Mouse (Mus musculus) E14TG2a.4 (cell line): ENCODE measurements around the gene Slc25a33.

Source experiments
- CTCF ChIP-seq: conservative IDR thresholded peaks from 2 replicates; pipeline ENCODE4 v1.5.1; 2014; ENCODE audit warnings: low read length
- NANOG ChIP-seq: IDR thresholded peaks from 2 replicates; pipeline ENCODE4 v1.6.1; 2014; ENCODE audit warnings: borderline replicate concordance, low read length, mixed read lengths
- POU5F1 ChIP-seq: IDR thresholded peaks from 2 replicates; pipeline ENCODE4 v1.6.1; 2014; ENCODE audit warnings: low read length, borderline replicate concordance

DNA sequence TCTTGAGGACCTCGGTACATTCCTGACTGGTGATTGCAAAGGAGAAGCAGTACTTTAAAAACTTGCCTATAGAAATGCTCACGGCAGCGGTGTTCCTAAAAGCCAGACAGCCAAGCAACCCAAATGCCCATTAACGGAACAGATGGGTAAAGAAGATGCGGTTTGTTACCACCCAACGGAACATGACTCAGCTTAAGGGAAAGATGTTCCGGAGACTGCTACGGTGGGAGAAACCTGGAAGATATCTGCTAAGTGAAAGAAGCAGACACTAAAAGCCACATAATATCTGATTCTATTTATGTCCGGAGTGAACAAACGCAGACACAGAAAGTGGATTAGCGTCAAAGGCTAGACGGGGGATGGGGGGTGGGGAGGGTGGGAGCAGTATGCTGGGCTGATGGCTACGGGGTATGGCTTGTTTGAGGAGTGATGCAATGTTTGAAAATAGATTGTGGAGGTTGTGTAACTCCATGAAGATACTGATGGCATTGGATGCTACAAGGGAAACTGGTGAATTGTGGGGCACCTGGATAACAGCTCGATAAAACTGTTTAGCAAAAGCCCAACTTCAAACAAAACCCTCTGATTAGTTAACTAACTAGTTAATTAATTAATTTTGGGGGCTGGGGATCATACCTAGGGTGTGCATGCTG lies 22.6 kb upstream of the Slc25a33 start:
- TF ChIP-seq CTCF (no peak), NANOG (no peak), POU5F1 (no peak)
